Mouse (Mus musculus) cerebellum, adult (tissue): Measurements from ENCODE around the gene Nop14.
"Not testable (repeated sequence)": the region's sequence is repeated elsewhere in the genome, so short reads cannot be mapped to it uniquely, and the experiment has no call there.

Experiments
- ATAC-seq: cut with Nextera tagmentation; 2 replicates; pipeline ENCODE4 v1.9.2; 2017; ENCODE audit warnings: mild to moderate bottlenecking, moderate library complexity, mixed read lengths; ENCODE audit not compliant: insufficient number of reproducible peaks, low FRiP score, low TSS enrichment

Nop14 gene

GRCm38 (mm10) chr5:34633641-34634040 lies 26.3 kb downstream of the Nop14 start:
- no peak for ATAC-seq

GRCm38 (mm10) chr5:34632996-34633395 lies 27.0 kb downstream of the Nop14 start:
- ATAC-seq = no peak

GRCm38 (mm10) chr5:34609966-34610365 lies 50.0 kb downstream of the Nop14 start:
- no peak for ATAC-seq

GRCm38 (mm10) chr5:34608226-34608625 lies 51.7 kb downstream of the Nop14 start:
- 0 out of 2 replicates have a peak, but pooled peaks have one; percentile 40 for ATAC-seq

GRCm38 (mm10) chr5:34607100-34607880 lies 52.7 kb downstream of the Nop14 start:
- ATAC-seq = peak; percentile 75

- no peak for ATAC-seq
Measured at GRCm38 (mm10) chr5:34604576-34604975, 55.4 kb downstream of the Nop14 start.

- no peak for ATAC-seq
Measured at GRCm38 (mm10) chr5:34593202-34593727, 66.7 kb downstream of the Nop14 start.

GRCm38 (mm10) chr5:34592666-34593065 lies 67.3 kb downstream of the Nop14 start:
- no peak for ATAC-seq

GRCm38 (mm10) chr5:34592224-34592623 lies 67.7 kb downstream of the Nop14 start:
- ATAC-seq = not testable (repeated sequence)

- no peak; the same call in 1 of the 2 replicates for ATAC-seq
Measured at GRCm38 (mm10) chr5:34591388-34592004, 68.5 kb downstream of the Nop14 start.

- ATAC-seq = no peak
Measured at GRCm38 (mm10) chr5:34590702-34591101, 69.2 kb downstream of the Nop14 start.

GRCm38 (mm10) chr5:34590059-34590458 lies 69.9 kb downstream of the Nop14 start:
- ATAC-seq = no peak
